Mouse (Mus musculus) mature B cell (primary cell): ENCODE measurements around the gene Arl6.

ENCODE experiments used
- in situ Hi-C: fragments of 300-500 bp; cut with MboI; formaldehyde crosslinking; loops from 2 replicates; pipeline ENCODE4 v1.14.3; 2019

Gene Arl6

DNA sequence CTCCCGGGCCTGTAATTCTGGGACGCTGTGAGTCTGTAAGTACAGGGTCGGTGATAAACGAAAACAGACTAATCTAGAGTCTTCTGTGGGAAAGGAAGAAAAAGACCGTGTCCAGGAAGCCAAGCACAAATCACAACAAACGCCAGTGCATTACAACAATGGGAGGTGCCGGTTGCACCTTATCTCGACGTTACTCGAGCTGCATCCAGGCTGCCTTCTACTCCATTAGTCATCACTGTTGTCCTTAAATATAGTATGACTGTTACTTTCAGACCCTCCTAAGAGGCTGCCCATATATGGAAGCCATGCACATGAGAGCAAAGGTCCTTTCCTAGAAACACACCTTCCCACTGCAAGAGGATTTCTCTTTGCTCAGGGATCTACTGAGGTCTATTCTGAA, 51.4 kb downstream of the Arl6 start:
- in situ Hi-C loops: no loop called here

DNA sequence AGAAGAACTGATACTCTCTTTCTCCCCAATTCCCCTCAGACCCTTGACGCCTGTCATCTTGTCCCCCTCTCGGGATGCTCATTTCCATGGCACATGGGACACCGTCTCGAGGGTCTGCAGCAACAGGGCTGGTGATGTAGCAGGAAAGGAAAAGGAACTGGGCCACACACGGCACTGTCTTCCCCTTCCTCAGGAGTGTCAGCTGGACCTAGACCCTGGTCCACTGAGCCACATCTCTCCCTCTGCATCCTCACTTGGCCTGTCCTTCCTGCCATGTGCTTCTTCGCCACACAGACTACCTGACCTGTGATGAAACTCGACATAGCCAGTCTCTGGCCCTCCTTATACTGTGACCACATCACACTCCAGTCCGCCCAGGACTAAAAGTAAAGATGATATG, 52.3 kb downstream of the Arl6 start:
- in situ Hi-C loops: no loop called here

DNA sequence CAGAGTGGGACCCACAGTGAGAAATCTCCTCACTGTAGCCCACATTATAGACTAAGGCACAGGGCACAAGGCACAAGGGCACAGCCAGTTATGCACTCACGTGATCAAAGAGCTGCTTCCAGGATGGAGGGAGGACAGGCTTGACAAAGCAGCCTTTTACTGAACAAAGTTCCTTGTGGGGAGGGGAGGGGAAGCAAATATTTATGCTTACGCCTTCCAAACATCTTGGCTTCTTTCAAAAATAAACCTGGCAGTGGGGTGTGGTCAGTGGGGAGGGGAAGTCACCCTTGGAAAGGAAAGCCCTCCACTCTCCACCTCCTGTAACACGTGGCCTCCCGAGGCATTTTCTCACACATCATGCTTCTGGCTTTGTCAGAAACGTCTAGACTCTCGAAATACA, 52.9 kb downstream of the Arl6 start:
- in situ Hi-C loops: no loop called here

DNA sequence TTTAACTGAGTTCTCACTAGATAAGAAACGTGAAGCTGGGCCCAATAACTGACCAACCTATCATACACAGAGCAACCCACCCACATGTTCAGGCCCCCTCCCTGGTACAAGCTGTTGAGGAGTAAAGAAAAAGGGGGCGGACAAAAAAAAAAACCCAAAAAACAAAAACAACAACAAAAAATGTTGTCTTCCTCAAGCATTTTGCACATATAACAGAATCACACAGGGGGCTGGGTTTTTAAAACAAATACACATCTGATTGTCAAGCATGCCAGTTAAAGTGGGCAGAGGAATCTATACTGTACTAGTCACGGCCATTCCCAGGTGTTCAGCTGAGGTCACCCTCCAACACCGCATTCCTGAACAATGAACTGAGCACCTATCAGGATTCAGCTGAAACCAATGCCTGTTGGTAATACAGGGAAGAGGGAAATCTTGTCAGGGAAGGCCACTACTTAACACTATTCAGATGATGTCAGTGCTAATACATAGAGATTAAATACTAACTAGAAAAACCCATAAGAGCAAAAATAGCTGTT, 53.4 kb downstream of the Arl6 start:
- in situ Hi-C loops: no loop called here

DNA sequence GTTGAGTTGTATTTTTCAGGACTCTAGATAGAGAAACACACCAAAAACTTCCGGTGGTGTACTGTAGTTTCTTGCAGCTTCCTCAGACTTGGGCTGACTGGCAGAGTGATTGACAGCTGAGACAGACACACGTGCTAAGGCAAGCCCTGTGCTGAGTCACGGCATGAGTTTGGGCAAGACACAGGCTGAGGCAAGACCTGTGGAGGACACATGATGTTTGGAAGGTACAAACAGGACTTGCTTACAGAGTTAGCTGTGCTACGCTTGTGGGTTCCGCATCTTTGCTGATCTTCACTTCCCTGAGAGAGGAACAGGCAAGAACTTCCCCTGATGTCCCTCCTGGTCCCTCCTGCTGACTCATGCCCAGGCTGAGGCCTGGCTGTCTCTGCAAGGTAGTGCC, 55.7 kb downstream of the Arl6 start:
- in situ Hi-C loops: no loop called here

DNA sequence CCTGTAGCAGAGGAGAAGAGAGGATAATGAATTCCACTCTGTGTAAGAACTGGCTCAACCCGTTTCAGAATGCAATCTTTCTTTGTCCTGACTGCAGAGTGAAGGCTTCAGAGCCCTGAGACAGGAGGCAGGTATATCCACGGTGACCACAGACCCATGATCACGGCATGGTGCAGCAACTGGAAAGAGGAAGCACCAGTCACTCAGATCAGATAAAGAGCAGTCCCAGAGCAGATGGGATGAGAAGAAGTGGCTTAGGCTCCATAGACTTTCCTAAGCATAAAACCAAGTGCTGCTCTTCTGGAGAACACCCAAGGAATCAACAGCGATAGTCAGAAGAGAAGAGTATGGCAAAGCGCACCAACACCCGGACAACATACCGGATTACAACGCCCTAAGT, 60.0 kb downstream of the Arl6 start:
- in situ Hi-C loops: no loop called here

DNA sequence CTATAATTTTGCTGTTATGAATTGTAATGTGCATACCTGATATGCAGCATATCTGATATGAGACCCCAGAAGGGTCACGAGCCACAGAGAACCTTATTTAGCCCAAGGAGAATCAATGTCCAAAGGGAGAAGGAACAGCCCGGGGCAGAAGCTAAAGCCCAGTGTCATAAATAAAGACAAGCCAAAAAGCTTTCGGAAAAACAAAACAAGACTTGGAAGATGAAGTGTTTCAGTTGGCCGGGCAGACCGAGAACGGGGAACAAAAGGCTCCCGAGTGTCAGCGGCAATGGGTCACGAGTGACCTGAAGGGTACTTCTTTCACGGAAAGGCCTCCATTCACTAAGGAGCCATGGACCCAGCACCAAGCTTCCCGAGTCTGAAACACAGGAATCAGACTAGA, 65.2 kb downstream of the Arl6 start:
- in situ Hi-C loops: no loop called here

DNA sequence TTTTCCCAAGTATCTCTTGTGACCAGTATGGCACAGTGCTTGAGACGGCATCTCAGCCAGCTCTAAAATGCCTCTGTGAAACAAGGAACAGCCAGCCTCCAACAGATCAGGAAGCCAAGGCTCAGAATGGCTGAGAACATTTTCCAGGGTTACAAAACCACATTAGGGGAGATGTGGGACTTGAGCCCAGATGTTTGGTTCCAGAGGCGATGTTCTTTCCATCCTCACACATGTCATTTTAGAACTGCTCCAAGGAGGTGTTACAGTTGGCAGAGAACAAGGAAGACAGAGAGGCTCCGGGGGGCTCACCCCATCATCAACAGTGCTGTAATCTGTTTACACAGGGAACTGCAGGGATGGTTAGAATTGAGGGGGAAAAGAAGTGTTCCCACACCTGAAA, 66.5 kb downstream of the Arl6 start:
- in situ Hi-C loops: no loop called here

DNA sequence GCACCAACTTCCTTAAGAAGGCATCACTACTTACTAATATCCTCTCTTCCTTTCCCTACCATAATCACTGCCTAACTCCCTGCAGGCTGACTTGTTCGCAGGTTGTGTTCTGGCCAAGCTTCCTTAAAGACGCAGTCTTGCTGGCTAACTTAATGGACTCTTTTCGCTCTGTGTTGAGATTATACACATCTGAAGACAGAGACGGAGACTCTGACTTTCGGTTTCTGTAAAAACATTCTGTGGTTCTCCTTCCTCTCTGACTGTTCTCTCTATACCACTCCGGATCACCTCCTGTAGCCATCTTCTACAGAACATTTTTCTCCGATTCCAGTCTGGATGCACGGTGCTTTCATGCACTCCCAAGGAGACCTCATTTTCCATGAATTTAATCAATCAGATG, 68.4 kb downstream of the Arl6 start:
- in situ Hi-C loops: no loop called here

DNA sequence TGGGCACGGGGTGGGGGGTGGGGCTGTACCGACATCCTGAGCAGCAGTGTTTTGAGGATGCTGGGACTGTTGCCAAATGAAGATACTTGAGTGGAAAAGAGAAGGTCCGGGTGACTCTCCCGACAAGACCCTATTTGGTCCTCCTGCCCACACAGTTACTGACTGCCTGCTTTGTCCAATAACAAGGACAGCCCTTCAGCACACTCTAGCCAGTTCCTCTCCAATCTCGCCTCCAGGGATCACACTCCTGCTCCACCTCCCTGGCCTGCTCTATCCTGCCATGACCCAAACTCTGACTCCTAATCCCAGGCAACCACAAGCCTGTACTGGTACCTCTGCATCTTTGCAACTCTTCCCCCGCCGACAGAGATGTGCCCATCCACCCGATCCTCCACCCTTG, 69.4 kb downstream of the Arl6 start:
- in situ Hi-C loops: no loop called here

DNA sequence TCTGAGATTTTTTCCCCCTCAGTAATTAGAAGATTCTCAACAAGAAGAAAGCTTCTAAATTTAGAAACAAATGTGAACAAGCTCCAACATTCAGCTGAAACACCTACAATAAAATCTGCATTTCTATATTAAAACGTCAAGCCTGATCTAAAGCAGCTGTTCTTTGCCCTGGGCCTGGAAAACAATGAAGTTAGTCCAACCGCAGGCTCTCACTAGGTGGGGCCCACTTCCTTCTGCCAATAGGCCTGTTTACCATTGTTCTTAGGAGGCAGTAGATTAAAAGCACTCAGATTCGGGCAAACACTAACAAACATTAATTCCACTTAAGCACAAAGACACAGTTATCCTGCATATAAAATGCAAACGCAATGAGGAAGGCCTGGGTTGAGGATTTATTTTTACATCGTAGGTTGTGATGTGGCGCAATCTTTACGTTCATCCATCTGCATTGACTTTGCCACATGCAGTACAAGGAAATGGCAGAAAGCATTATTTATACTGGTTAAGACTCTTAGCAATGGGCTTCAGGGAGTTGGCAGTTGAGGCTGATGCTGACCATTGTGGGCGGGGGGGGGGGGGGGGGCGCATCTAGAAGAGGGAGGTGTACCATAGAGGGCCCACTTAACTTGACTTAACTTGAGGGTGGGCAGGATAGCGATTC, 71.3 kb downstream of the Arl6 start:
- in situ Hi-C loops: no loop called here

DNA sequence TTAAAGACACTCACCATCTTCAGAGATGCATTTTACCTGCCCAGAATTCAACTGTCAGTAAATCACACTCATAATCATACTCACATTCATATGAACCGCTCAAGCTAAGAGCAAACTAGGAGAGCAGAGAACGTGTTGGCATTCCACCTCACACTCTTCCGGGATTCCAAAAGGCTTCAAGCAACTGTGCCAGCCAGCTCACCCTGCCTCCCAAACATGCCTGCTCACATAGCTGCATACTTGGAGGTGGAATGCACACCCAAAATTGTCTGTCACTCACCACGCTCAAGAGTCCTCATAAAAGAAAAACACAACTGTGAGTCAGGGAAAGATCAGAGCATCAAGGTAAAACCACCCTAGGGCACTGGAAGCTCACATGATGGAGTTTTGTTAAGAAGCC, 72.8 kb downstream of the Arl6 start:
- in situ Hi-C loops: no loop called here

DNA sequence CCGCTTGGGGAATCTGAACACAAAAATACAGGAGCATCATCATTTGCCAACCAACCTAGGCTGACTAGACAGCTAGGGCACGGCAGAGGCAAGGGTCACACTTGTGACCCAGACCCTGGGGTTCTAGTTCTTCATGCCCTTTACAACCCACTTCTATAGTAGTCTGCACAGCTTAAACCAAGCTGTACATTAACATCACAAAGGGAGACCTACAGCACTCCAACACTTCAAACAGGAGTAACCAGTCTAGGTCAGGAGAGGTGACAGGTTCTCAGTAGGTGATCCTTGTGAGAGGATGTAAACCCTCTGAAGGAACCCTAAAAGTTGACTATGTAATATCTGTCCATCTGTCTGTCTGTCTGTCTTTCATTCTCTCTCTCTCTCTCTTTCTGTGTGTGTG, 73.6 kb downstream of the Arl6 start:
- in situ Hi-C loops: no loop called here

DNA sequence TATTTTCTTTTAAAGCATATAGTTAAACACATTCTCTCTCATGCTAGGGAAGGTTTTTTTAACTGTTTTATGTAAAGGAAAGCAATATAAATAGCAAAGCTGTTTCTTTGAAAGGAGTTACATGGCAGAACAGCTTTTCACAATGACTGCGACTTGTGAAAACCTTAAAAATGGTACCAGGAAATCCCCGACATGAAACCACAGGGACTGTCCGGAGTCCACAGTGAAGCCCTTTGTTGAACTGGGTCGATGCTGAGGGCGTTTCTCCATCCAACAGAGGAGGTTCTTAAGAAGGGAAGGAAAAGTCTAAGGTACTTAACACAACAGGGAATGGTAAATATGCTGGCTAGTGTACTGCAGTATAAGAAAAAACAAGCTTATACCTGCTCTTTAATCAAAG, 75.2 kb downstream of the Arl6 start:
- in situ Hi-C loops: no loop called here
